Comparison of ENCODE assay signal across 10 mouse cellular contexts in genomic region chr2:28681718-28682117, GRCm38 (mm10). TPM values are rescaled to one million over a fixed set of nuclear protein-coding genes. Genes with fewer than 3 reads are reported as not detected.
DNase-seq lines count a peak whose midpoint lies in the region; ATAC-seq lines count a peak whose summit lies in the region.
"Had no signal": no experiment of that assay in that cellular context is flagged by ENCODE, and none has a peak within 500 bp of the region (broad histone marks: within the 10 kb centered on the region; RNA-seq: fewer than 3 reads in every experiment).

No protein-coding gene starts in this region.

- H3K9me3 ChIP-seq in midbrain, embryonic 15.5 days: no peaks in the 10 kb centered on the region

- no peaks in the 10 kb centered on the region for H3K27me3 ChIP-seq in midbrain, embryonic 15.5 days (replicated peaks)

- no peak overlapping the region for H3K4me3 ChIP-seq in midbrain, embryonic 15.5 days
- H3K4me3 ChIP-seq: heart, adult 2 months had no signal

- no peak overlapping the region for H3K27ac ChIP-seq in midbrain, embryonic 15.5 days
- H3K27ac ChIP-seq: heart, adult 2 months had no signal

- 84% methylated on average over 4 of the region's 4 CpGs for WGBS in midbrain, embryonic 15.5 days

- ATAC-seq in midbrain, embryonic 15.5 days (replicated peaks): no peak
- ATAC-seq in inflammation-experienced regulatory T-cells, adult 6 months: no peak

- no peak overlapping the region for H3K9ac ChIP-seq in midbrain, embryonic 15.5 days

- peak; percentile 41 for DNase-seq in left cerebral cortex, adult 11 months (ENCODE audit: low spot score)
- no peak for DNase-seq in left cerebral cortex, postnatal 4 days
- DNase-seq in adrenal gland, postnatal 14 days: peak; percentile 72
- DNase-seq in frontal cortex, postnatal 36 days (ENCODE audit: low spot score in 2 of 2): peak; percentile 48 to 59
- peak; percentile 32 to 40 for DNase-seq in left cerebral cortex, postnatal 36 days (ENCODE audit: low spot score in 2 of 2)
- DNase-seq in liver: no peak

- peaks cover 74% of the 10 kb centered on the region for H3K36me3 ChIP-seq in midbrain, embryonic 15.5 days (replicated peaks)

- intact Hi-C loops in left cerebral cortex, postnatal 4 days (cut with DNase I): loop anchor here (10.0 kb wide), 1 partner anchor 163 kb away; the partner anchor contains the start of genes Ddx31 and Gtf3c4
- intact Hi-C loops in left cerebral cortex, postnatal 36 days (cut with DNase I): no loop called here

- H3K4me1 ChIP-seq in midbrain, embryonic 15.5 days: no peaks in the 10 kb centered on the region

- H3K4me2 ChIP-seq in midbrain, embryonic 15.5 days: no peak overlapping the region

RNA-seq across cellular contexts. Expression of gene Spaca9, which starts 17.8 kb away (rescaled TPM):
- not detected for total RNA-seq in left cerebral cortex, postnatal 4 days (2021)
- 0.93 TPM in 1 of 2 replicates, not detected in the other for total RNA-seq in adrenal gland, postnatal 14 days (2021)
- total RNA-seq in left cerebral cortex, postnatal 36 days (2021): not detected
- 2.2 and 2.3 TPM in 2 replicates for polyA plus RNA-seq in midbrain, embryonic 15.5 days (2015; fragmentation: Nextera tagmentation; extraction: Ambion mirVana)
- 1 to 10 TPM in 1 of 3 experiments, not detected in 2; 1.1 TPM for polyA plus RNA-seq in inflammation-experienced regulatory T-cells, adult 6 months (2017; shearing (Covaris generic))
- total RNA-seq: heart, adult 2 months; liver, adult 2 months had no signal

RNA-seq across cellular contexts. Expression of gene Ak8, which starts 18.2 kb away (rescaled TPM):
- 1 to 10 TPM; 1.7 to 1.8 TPM for total RNA-seq in left cerebral cortex, postnatal 4 days (2021)
- not detected in 2 replicates for total RNA-seq in adrenal gland, postnatal 14 days (2021)
- total RNA-seq in left cerebral cortex, postnatal 36 days (2021): 1 to 10 TPM; 1.6 to 1.7 TPM
- polyA plus RNA-seq in midbrain, embryonic 15.5 days (2015; fragmentation: Nextera tagmentation; extraction: Ambion mirVana): 4.1 and 4.4 TPM in 2 replicates
- not detected for polyA plus RNA-seq in inflammation-experienced regulatory T-cells, adult 6 months (2017; shearing (Covaris generic))
- total RNA-seq: heart, adult 2 months; liver, adult 2 months had no signal

RNA-seq across cellular contexts. Expression of gene Tsc1, which starts 40.7 kb away (rescaled TPM):
- total RNA-seq in left cerebral cortex, postnatal 4 days (2021): 10 to 100 TPM; 56.9 to 58.6 TPM
- 16.5 and 19.3 TPM in 2 replicates for total RNA-seq in adrenal gland, postnatal 14 days (2021)
- 10 to 100 TPM; 48.4 to 60.7 TPM for total RNA-seq in left cerebral cortex, postnatal 36 days (2021)
- 38.6 and 40.3 TPM in 2 replicates for polyA plus RNA-seq in midbrain, embryonic 15.5 days (2015; fragmentation: Nextera tagmentation; extraction: Ambion mirVana)
- 10 to 100 TPM; 11.8 to 24.1 (median 20.5) TPM for polyA plus RNA-seq in inflammation-experienced regulatory T-cells, adult 6 months (2017; shearing (Covaris generic))

RNA-seq across cellular contexts. Expression of gene Gfi1b, which starts 59.9 kb away (rescaled TPM):
- not detected for total RNA-seq in left cerebral cortex, postnatal 4 days (2021)
- total RNA-seq in adrenal gland, postnatal 14 days (2021): 2.1 TPM in 1 of 2 replicates, not detected in the other
- total RNA-seq in left cerebral cortex, postnatal 36 days (2021): not detected
- polyA plus RNA-seq in midbrain, embryonic 15.5 days (2015; fragmentation: Nextera tagmentation; extraction: Ambion mirVana): not detected in 2 replicates
- not detected for polyA plus RNA-seq in inflammation-experienced regulatory T-cells, adult 6 months (2017; shearing (Covaris generic))
- total RNA-seq: heart, adult 2 months; liver, adult 2 months had no signal
- polyA plus RNA-seq: liver, adult 2 months had no signal

Comparison
In these comparisons a context has a peak if more than half of its experiments do, and no peak if none do; other contexts are left out.
1. DNase-seq: peak in left cerebral cortex, adult 11 months (single experiment), adrenal gland, postnatal 14 days (single experiment), frontal cortex, postnatal 36 days (2 of 2) and left cerebral cortex, postnatal 36 days (2 of 2); none in left cerebral cortex, postnatal 4 days (single experiment) and liver (single experiment).